Mouse (Mus musculus): Measurements from ENCODE around the gene Bcl2l2. TPM values are rescaled to one million over a fixed set of nuclear protein-coding genes. Genes with fewer than 3 reads are reported as not detected.

Bcl2l2 gene
- total RNA-seq, 2 experiments from 2014 or later, result 0.77 to 1.0 TPM

DNA sequence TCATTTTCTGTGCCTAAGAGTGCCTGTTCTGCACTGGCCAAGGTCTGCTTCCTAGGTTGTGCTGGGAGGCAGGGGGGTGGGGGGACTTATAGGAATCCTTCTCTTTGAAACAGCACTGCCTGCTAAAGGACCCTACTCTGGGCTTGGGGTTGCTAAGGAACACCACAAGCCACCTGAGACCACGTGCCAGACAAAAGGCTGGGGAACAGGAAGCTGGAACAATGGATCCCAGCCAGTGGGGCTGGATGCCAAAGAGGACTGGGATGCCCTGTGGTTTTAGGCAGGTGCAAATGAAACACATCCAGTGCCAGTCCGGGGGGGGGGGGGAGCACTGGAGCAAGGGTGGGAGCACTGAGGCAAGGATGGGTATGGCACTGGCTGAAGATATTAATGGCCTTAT is 47.3 kb downstream of the Bcl2l2 start:
- no peak for ATAC-seq (replicated peaks; ENCODE audit: low FRiP score, poor library complexity, severe bottlenecking)

DNA sequence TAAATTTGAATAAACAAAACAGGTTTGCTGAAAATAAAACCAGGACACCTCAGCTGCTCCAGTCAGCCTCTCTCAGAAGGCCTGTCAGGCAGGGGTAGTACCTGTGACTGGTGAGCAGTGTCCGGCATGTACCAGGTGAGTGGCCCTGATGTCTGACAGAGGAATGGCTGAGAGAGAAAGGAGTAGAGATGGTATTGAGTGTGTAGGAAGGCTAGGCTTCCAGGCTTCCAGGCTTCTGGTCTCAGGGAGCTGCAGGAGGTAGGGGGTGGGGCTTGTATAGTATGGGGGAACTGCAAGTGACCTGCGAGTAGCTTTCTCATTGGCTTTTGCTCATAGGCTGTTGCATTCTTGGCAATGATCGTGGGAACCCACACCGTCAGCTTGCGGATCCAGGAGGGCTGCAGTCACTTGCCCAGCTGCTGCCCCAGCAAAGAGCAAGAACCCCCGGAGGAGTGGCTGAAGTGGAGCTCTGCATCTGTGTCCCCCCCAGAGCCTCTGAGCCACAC is 49.5 kb downstream of the Bcl2l2 start, which contains the start of gene Il25:
Gene Il25, plus strand, starts transcription at position 51 of the 506 bp plus-strand sequence.
- no peak for ATAC-seq (replicated peaks; ENCODE audit: low FRiP score, poor library complexity, severe bottlenecking)

DNA sequence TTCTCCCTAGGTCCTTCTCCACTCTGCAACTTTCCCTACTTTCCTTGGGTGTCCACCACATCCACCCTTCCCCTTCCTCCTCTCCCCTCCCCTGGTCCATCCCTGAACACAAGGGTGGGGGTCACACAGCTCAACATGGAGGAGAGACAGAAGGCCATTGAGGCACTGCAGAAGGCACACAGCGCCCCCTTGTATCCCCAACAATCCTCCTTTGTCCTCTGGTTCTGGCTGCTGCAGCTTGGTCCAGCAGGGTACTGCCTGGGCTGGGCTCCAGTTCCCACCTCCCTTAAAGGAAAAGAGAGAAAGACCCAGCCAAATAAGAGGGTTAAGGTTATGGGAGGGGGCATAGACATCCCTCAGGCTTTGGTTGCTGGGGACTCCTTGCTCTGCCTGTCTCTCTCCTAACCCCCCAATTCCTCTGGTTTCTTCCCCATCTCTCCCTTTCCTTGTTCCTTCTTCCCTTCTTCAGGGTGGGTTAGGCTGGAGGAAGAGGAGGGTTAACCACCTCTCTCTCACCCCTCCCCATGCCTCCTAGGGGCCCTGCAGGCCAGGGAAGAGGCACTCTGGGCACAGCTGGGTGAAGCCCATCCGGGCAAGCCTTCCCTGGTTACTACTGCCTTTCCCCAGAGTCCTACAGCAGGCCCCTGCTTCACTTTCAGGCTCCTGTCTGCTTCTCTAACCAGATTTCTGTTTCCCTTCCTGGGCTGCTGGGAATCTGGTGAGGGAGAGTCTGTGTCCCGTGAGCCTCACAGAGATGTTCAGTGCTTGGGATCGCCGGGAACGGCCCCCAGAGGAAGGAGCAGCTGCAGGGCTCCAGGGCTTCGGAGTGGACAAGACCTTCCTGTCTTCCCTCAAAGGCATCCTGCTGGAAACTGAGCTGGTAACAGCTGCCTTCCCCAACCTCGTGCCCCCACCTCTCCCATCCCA is 53.0 kb downstream of the Bcl2l2 start, which contains the start of gene Cmtm5:
Gene Cmtm5, plus strand, starts transcription at position 358 of the 927 bp plus-strand sequence.
- ATAC-seq (replicated peaks; ENCODE audit: low FRiP score, poor library complexity, severe bottlenecking), result no peak

DNA sequence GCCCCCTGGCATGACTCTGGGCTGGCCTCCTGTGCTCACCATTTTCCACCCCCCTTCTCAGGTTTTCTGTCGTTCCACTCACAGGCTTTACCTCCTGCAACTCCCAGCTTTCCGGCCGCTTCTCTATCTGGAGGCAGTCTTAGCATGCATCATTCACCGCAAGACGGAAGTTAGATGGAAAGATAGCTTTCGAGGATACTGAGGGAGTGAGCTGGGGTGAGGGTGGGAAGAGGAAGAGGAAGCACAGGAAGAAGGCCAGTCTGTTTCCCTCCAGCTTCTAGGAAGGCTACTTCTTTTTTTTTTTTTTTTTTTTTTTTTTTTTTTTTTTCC is 53.6 kb downstream of the Bcl2l2 start:
- ATAC-seq (replicated peaks; ENCODE audit: low FRiP score, poor library complexity, severe bottlenecking), result no peak

DNA sequence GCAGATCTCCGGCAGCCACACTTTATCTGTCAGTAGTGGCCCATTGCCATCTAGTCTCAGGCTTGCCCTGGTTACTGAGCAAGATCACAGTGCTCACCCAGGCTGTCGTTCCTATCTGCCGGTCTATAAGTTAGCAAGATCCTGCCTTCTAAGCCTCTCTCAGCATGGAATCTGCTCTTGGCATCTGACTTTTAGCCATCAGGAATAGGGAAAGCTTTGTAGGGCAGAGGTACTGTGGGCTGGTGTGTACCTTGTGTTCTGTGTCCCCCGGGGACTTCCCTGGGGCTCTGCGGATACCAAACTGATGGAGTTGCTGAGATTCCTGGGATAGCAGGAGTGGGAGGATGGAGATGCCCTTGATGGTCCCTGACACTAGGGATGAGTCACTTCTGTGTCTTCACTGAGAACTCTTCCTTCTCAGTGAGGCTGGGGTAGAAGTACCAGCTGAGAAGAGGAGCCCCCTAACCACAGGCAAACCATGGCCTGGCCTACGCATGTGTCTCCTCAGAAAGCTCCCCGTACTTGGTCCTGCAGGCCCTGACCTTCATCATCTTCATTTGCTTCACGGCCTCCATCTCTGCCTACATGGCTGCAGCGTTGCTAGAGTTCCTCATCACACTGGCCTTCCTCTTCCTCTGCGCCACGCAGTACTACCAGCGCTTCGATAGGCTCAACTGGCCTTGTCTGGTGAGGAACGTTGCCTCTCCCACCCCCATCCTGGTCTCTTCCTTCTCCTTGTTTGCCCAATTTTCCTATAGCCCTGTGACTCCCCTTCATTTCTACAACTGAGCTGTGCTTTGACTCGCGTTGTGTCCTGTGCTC is 54.4 kb downstream of the Bcl2l2 start:
- no peak for ATAC-seq (replicated peaks; ENCODE audit: low FRiP score, poor library complexity, severe bottlenecking)

Other genes starting within 250 kb of the Bcl2l2 start
- gene Gm17606, start 242.4 kb upstream of the Bcl2l2 start, total RNA-seq (2015; ENCODE audit: low replicate concordance), result not detected in 2 replicates
- gene Gm17606, start 242.4 kb upstream of the Bcl2l2 start, total RNA-seq (2017; ENCODE audit: low replicate concordance), result not detected in 2 replicates
- gene Cdh24, start 242.0 kb upstream of the Bcl2l2 start, total RNA-seq (2015; ENCODE audit: low replicate concordance), result 1.3 and 1.5 TPM in 2 replicates
- gene Cdh24, start 242.0 kb upstream of the Bcl2l2 start, total RNA-seq (2017; ENCODE audit: low replicate concordance), result 2.4 and 5.0 TPM in 2 replicates
- 22.7 and 25.5 TPM in 2 replicates for gene 1700123O20Rik, start 197.2 kb upstream of the Bcl2l2 start, total RNA-seq (2015; ENCODE audit: low replicate concordance)
- gene 1700123O20Rik, start 197.2 kb upstream of the Bcl2l2 start, total RNA-seq (2017; ENCODE audit: low replicate concordance), result 18.1 and 25.8 TPM in 2 replicates
- gene Acin1, start 196.4 kb upstream of the Bcl2l2 start, total RNA-seq (2015; ENCODE audit: low replicate concordance), result 173 and 217 TPM in 2 replicates
- gene Acin1, start 196.4 kb upstream of the Bcl2l2 start, total RNA-seq (2017; ENCODE audit: low replicate concordance), result 369 and 562 TPM in 2 replicates
- gene Gm29776, start 184.5 kb upstream of the Bcl2l2 start, total RNA-seq (2015; ENCODE audit: low replicate concordance), result not detected in 2 replicates
- not detected in 2 replicates for gene Gm29776, start 184.5 kb upstream of the Bcl2l2 start, total RNA-seq (2017; ENCODE audit: low replicate concordance)
- gene Cebpe, start 171.2 kb upstream of the Bcl2l2 start, total RNA-seq (2015; ENCODE audit: low replicate concordance), result 22.4 and 29.4 TPM in 2 replicates
- gene Cebpe, start 171.2 kb upstream of the Bcl2l2 start, total RNA-seq (2017; ENCODE audit: low replicate concordance), result 27.7 and 53.0 TPM in 2 replicates
- 7.7 and 10.8 TPM in 2 replicates for gene Slc7a8, start 101.4 kb upstream of the Bcl2l2 start, total RNA-seq (2015; ENCODE audit: low replicate concordance)
- 1.4 and 1.8 TPM in 2 replicates for gene Slc7a8, start 101.4 kb upstream of the Bcl2l2 start, total RNA-seq (2017; ENCODE audit: low replicate concordance)
- not detected in 2 replicates for gene Rnf212b, start 69.2 kb upstream of the Bcl2l2 start, total RNA-seq (2015; ENCODE audit: low replicate concordance)
- 1.0 TPM in 1 of 2 replicates, not detected in the other for gene Rnf212b, start 69.2 kb upstream of the Bcl2l2 start, total RNA-seq (2017; ENCODE audit: low replicate concordance)
- 0.63 TPM in 1 of 2 replicates, not detected in the other for gene Homez, start 12.4 kb upstream of the Bcl2l2 start, total RNA-seq (2015; ENCODE audit: low replicate concordance)
- gene Homez, start 12.4 kb upstream of the Bcl2l2 start, total RNA-seq (2017; ENCODE audit: low replicate concordance), result 2.5 and 5.6 TPM in 2 replicates
- gene Ppp1r3e, start 5.8 kb upstream of the Bcl2l2 start, total RNA-seq (2015; ENCODE audit: low replicate concordance), result 1.9 TPM in 1 of 2 replicates, not detected in the other
- 0.70 and 3.7 TPM in 2 replicates for gene Ppp1r3e, start 5.8 kb upstream of the Bcl2l2 start, total RNA-seq (2017; ENCODE audit: low replicate concordance)
- gene Gm20521, start 64 bp downstream of the Bcl2l2 start, total RNA-seq (2015; ENCODE audit: low replicate concordance), result not detected in 2 replicates
- gene Gm20521, start 64 bp downstream of the Bcl2l2 start, total RNA-seq (2017; ENCODE audit: low replicate concordance), result not detected in 2 replicates
- gene Pabpn1, start 9.1 kb downstream of the Bcl2l2 start, total RNA-seq (2015; ENCODE audit: low replicate concordance), result 26.3 and 41.1 TPM in 2 replicates
- 54.6 and 55.9 TPM in 2 replicates for gene Pabpn1, start 9.1 kb downstream of the Bcl2l2 start, total RNA-seq (2017; ENCODE audit: low replicate concordance)
- gene Slc22a17, start 29.8 kb downstream of the Bcl2l2 start, total RNA-seq (2015; ENCODE audit: low replicate concordance), result 1.5 TPM in 1 of 2 replicates, not detected in the other
- gene Slc22a17, start 29.8 kb downstream of the Bcl2l2 start, total RNA-seq (2017; ENCODE audit: low replicate concordance), result 0.60 TPM in 1 of 2 replicates, not detected in the other
- not detected in 2 replicates for gene Efs, start 42.7 kb downstream of the Bcl2l2 start, total RNA-seq (2015; ENCODE audit: low replicate concordance)
- not detected in 2 replicates for gene Efs, start 42.7 kb downstream of the Bcl2l2 start, total RNA-seq (2017; ENCODE audit: low replicate concordance)
- gene Il25, start 49.3 kb downstream of the Bcl2l2 start, total RNA-seq (2015; ENCODE audit: low replicate concordance), result not detected in 2 replicates
- gene Il25, start 49.3 kb downstream of the Bcl2l2 start, total RNA-seq (2017; ENCODE audit: low replicate concordance), result not detected in 2 replicates
- gene Cmtm5, start 52.9 kb downstream of the Bcl2l2 start, total RNA-seq (2015; ENCODE audit: low replicate concordance), result not detected in 2 replicates
- gene Cmtm5, start 52.9 kb downstream of the Bcl2l2 start, total RNA-seq (2017; ENCODE audit: low replicate concordance), result not detected in 2 replicates
- not detected in 2 replicates for gene Myh6, start 83.5 kb downstream of the Bcl2l2 start, total RNA-seq (2015; ENCODE audit: low replicate concordance)
- not detected in 2 replicates for gene Myh6, start 83.5 kb downstream of the Bcl2l2 start, total RNA-seq (2017; ENCODE audit: low replicate concordance)
- gene Gm17428, start 93.6 kb downstream of the Bcl2l2 start, total RNA-seq (2015; ENCODE audit: low replicate concordance), result not detected in 2 replicates
- not detected in 2 replicates for gene Gm17428, start 93.6 kb downstream of the Bcl2l2 start, total RNA-seq (2017; ENCODE audit: low replicate concordance)
- gene Myh7, start 111.2 kb downstream of the Bcl2l2 start, total RNA-seq (2015; ENCODE audit: low replicate concordance), result not detected in 2 replicates
- gene Myh7, start 111.2 kb downstream of the Bcl2l2 start, total RNA-seq (2017; ENCODE audit: low replicate concordance), result not detected in 2 replicates
- 16.3 and 20.6 TPM in 2 replicates for gene Ngdn, start 132.1 kb downstream of the Bcl2l2 start, total RNA-seq (2015; ENCODE audit: low replicate concordance)
- 6.0 and 11.4 TPM in 2 replicates for gene Ngdn, start 132.1 kb downstream of the Bcl2l2 start, total RNA-seq (2017; ENCODE audit: low replicate concordance)
- gene Zfhx2, start 208.9 kb downstream of the Bcl2l2 start, total RNA-seq (2015; ENCODE audit: low replicate concordance), result 1.3 and 1.7 TPM in 2 replicates
- gene Zfhx2, start 208.9 kb downstream of the Bcl2l2 start, total RNA-seq (2017; ENCODE audit: low replicate concordance), result 0.34 and 0.42 TPM in 2 replicates
- gene Thtpa, start 211.4 kb downstream of the Bcl2l2 start, total RNA-seq (2015; ENCODE audit: low replicate concordance), result 0.19 and 1.7 TPM in 2 replicates
- gene Thtpa, start 211.4 kb downstream of the Bcl2l2 start, total RNA-seq (2017; ENCODE audit: low replicate concordance), result 1.4 and 1.6 TPM in 2 replicates
- 1.7 and 5.9 TPM in 2 replicates for gene Ap1g2, start 223.2 kb downstream of the Bcl2l2 start, total RNA-seq (2015; ENCODE audit: low replicate concordance)
- 2.5 and 3.7 TPM in 2 replicates for gene Ap1g2, start 223.2 kb downstream of the Bcl2l2 start, total RNA-seq (2017; ENCODE audit: low replicate concordance)
- gene Jph4, start 233.6 kb downstream of the Bcl2l2 start, total RNA-seq (2015; ENCODE audit: low replicate concordance), result not detected in 2 replicates
- not detected in 2 replicates for gene Jph4, start 233.6 kb downstream of the Bcl2l2 start, total RNA-seq (2017; ENCODE audit: low replicate concordance)

Data from erythroblast, adult 5-6 weeks (primary cell).